Comparison of ENCODE assay signal across 17 mouse cellular contexts in the genomic region with DNA sequence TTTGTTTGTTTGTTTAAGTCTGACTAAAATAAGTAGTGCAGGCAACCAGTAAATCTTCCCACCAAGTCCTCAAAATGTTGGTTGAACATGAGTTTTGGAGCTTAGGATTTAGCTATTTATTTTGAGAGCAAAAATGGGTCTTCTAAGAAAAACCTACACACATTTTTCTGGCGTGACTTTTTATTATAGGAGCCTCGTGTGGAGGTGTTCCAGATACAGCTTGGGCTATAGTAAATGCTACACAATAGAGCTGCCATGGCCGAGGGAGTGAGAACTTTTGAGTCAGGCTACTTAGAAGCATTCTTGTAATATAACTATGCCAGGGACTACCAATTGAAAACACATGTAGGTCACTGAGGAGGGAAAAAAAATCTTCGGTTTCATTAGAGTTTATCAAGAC.
"Had no signal": no experiment of that assay in that cellular context is flagged by ENCODE, and none has a peak within 500 bp of the region (broad histone marks: within the 10 kb centered on the region; RNA-seq: fewer than 3 reads in every experiment).

No protein-coding gene starts in this region.

- H3K9me3 ChIP-seq: lung, embryonic 15.5 days; megakaryocyte, embryonic 14.5 days; midbrain, embryonic 13.5 days; midbrain, embryonic 15.5 days; neural tube, embryonic 12.5 days had no signal

- DNase-seq: lung, adult 2 months; lung, postnatal 14 days; lung, postnatal 36 days; right cerebral cortex, postnatal 25 days; right cerebral cortex, postnatal 4 days; spleen, adult 18-20 months; thymus, adult 18-20 months; thymus, postnatal 14 days; thymus, postnatal 36 days had no signal

- H3K4me2 ChIP-seq: lung, embryonic 15.5 days; midbrain, embryonic 11.5 days; midbrain, embryonic 13.5 days; midbrain, embryonic 15.5 days; neural tube, embryonic 12.5 days had no signal

- H3K4me1 ChIP-seq: lung, embryonic 15.5 days; megakaryocyte, embryonic 14.5 days; midbrain, embryonic 15.5 days; neural tube, embryonic 12.5 days had no signal

- H3K27me3 ChIP-seq: lung, embryonic 15.5 days; megakaryocyte, embryonic 14.5 days; midbrain, embryonic 13.5 days; midbrain, embryonic 15.5 days; neural tube, embryonic 12.5 days had no signal

- H3K27ac ChIP-seq: lung, embryonic 15.5 days; macrophage; midbrain, embryonic 13.5 days; midbrain, embryonic 15.5 days; neural tube, embryonic 12.5 days had no signal

- H3K36me3 ChIP-seq: lung, embryonic 15.5 days; midbrain, embryonic 13.5 days; midbrain, embryonic 15.5 days; neural tube, embryonic 12.5 days had no signal

- H3K9ac ChIP-seq: lung, embryonic 15.5 days; midbrain, embryonic 13.5 days; midbrain, embryonic 15.5 days; neural tube, embryonic 12.5 days had no signal

- ATAC-seq: lung, postnatal 0 days; midbrain, embryonic 13.5 days; midbrain, embryonic 15.5 days had no signal

- H3K4me3 ChIP-seq: lung, embryonic 15.5 days; megakaryocyte, embryonic 14.5 days; midbrain, embryonic 13.5 days; midbrain, embryonic 15.5 days; neural tube, embryonic 12.5 days had no signal
